Mouse (Mus musculus) limb, embryonic 14.5 days (tissue): Measurements from ENCODE around the gene Nrp2. TPM values are rescaled to one million over a fixed set of nuclear protein-coding genes. Genes with fewer than 3 reads are reported as not detected.

Experiments
- ATAC-seq: fragments of 200-750 bp; cut with Nextera tagmentation; 2 replicates; pipeline ENCODE4 v1.8.0; 2017; ENCODE audit warnings: low read depth, moderate number of reproducible peaks, moderate TSS enrichment; ENCODE audit not compliant: low FRiP score
- DNase-seq: peaks from one replicate; pipeline ENCODE4 v3.0.0-alpha.2; 2015; ENCODE audit warnings: low spot score
- H3K27ac ChIP-seq: fragments of 300-500 bp; sonication (generic); replicated peaks from 2 replicates; pipeline ENCODE4 v1.5.1; 2014; ENCODE audit warnings: low read depth, mild to moderate bottlenecking, low read length, moderate library complexity, mixed read lengths
- H3K27me3 ChIP-seq: fragments of 300-500 bp; sonication (generic); 2 replicates; pipeline ENCODE4 v1.6.1; 2014; ENCODE audit warnings: low read length, mixed read lengths; ENCODE audit not compliant: control insufficient read depth, insufficient read depth
- H3K36me3 ChIP-seq: fragments of 300-500 bp; sonication (generic); 2 replicates; pipeline ENCODE4 v1.6.1; 2014; ENCODE audit warnings: mild to moderate bottlenecking, low read length, moderate library complexity, mixed read lengths; ENCODE audit not compliant: control insufficient read depth, insufficient read depth
- H3K4me1 ChIP-seq: fragments of 300-500 bp; sonication (generic); 2 replicates; pipeline ENCODE4 v1.6.1; 2014; ENCODE audit warnings: antibody characterized with exemption, low read length, mixed read lengths; ENCODE audit not compliant: control insufficient read depth, insufficient read depth
- H3K4me2 ChIP-seq: fragments of 300-500 bp; sonication (generic); replicated peaks from 2 replicates; pipeline ENCODE4 v1.6.1; 2014; ENCODE audit warnings: low read depth, mild to moderate bottlenecking, low read length, moderate library complexity; ENCODE audit not compliant: severe bottlenecking
- H3K4me3 ChIP-seq: fragments of 300-500 bp; sonication (generic); replicated peaks from 2 replicates; pipeline ENCODE4 v1.5.1; 2014; ENCODE audit warnings: low read length
- H3K9ac ChIP-seq: fragments of 300-500 bp; sonication (generic); 2 replicates; pipeline ENCODE4 v1.6.1; 2014; ENCODE audit warnings: mild to moderate bottlenecking, low read depth, low read length, moderate library complexity; ENCODE audit not compliant: severe bottlenecking
- H3K9me3 ChIP-seq: fragments of 300-500 bp; sonication (generic); 2 replicates; pipeline ENCODE4 v1.6.1; 2016; ENCODE audit warnings: low read length; ENCODE audit not compliant: control insufficient read depth
- POLR2A ChIP-seq: fragments of 200-500 bp; IDR thresholded peaks from 2 replicates; pipeline ENCODE4 v1.8.0; 2012; ENCODE audit warnings: inconsistent platforms, mild to moderate bottlenecking, moderate library complexity, borderline replicate concordance; ENCODE audit not compliant: insufficient read depth, insufficient read length; ENCODE audit errors: extremely low read depth
- WGBS: fragments of 180-500 bp; shearing (Covaris S2); extraction: QIAGEN DNeasy Blood & Tissue Kit; methylation state at CpG from one replicate; pipeline ENCODE4 v1.1.7; 2014; 5-methylcytosine and 5-hydroxymethylcytosine counted together
- polyA plus RNA-seq, 2 experiments: library from polyadenylated mRNA; depleted of rRNA in 1 of 2; stranded (reverse) in 1 of 2; unstranded in 1 of 2; fragments of >200 nt; fragmentation: Nextera tagmentation in 1 of 2; extraction: Ambion mirVana in 1 of 2; gene quantifications; 2 replicates each; pipeline versions ENCODE4 v1.2.1 to v1.2.3; 2012 to 2014

Nrp2 gene
- polyA plus RNA-seq, 2 experiments: 30.4 to 60.3 TPM

DNA sequence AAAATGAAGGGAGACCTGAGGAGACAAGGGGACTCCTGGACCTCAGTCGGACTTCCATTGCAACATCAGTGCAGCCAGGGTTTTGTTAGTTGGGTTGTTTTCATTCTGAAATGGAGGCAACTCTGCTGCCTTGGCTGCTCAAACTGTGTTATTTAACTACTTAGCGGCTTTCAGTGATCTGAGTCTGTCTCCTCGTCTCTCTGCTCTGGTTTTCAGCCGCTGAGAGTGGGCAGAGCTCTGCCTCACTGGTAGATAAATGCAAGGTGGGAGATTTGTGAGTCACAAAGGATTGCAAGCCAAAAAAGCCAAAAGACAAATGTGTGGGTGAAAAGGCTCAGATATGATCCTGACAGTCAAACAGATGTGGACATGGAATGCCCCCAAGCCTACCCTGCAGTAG, 105.3 kb downstream of the Nrp2 start:
- H3K27ac ChIP-seq: no peak overlapping the region
- no peak for ATAC-seq
- no peak for TF ChIP-seq POLR2A
- peaks cover 14% of the 10 kb centered on the region for H3K4me1 ChIP-seq
- WGBS: 76% methylated on average over 4 of the region's 4 CpGs
- no peaks in the 10 kb centered on the region for H3K9me3 ChIP-seq
- H3K36me3 ChIP-seq: no peaks in the 10 kb centered on the region
- no peak overlapping the region for H3K4me2 ChIP-seq
- DNase-seq: no peak
- H3K4me3 ChIP-seq: no peak overlapping the region
- H3K9ac ChIP-seq: no peak overlapping the region
- no peaks in the 10 kb centered on the region for H3K27me3 ChIP-seq

DNA sequence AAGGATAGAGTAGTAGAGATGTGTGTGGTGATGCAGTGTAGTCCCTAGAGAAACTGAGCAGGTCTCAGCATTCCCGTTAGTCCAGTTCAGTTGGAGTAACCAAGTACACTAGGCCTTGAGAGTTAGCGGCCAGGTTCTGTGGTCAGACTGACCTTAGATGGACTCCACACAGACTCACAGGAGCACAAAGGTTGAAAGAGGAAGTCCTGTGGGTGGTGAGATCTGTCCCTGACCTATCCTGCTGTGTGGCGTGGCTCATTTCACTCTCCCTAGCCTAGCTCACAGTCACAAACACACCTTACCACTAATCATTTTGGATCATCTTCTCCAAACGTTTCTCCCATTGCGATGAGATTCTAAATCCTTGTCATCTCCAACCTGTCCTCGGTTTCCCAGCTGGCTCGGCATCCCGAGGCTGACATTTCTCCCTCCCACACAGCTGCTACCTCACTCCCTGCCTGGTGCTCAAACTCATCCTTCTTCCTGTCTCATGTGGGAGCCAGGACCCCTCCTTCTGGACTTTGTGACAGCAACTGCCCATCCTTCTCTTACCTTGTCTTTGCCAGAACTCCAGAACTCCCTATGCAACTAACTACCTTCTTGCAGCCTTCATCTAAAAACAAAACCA, 106.6 kb downstream of the Nrp2 start:
- Histone ChIP-seq H3K9ac (no peak overlapping the region), H3K4me1 (peaks cover 14% of the 10 kb centered on the region), H3K27me3 (no peaks in the 10 kb centered on the region), H3K36me3 (no peaks in the 10 kb centered on the region), H3K27ac (no peak overlapping the region), H3K4me3 (no peak overlapping the region), H3K4me2 (no peak overlapping the region), H3K9me3 (no peaks in the 10 kb centered on the region)
- no peak for TF ChIP-seq POLR2A
- ATAC-seq (no peak), DNase-seq (no peak)
- 80% methylated on average over 8 of the region's 8 CpGs for WGBS

DNA sequence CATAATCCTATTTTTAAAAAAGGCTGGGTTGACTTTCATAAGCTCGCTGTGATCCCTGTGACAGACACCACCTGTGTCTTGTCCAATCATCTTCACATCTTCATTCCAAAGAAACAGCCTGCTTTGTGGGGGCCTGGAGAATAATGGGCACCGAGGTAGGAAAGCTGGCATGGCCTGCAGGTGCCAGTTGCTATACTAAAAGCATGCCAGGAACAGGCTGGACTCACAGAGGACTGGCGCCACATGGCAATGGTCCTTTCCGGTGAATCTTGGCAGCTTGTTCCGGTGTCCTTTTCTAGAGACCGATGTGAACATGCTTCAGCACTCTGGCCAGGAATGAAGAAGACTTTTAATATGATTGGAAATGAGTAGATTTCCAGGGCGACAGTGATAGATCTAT, 108.1 kb downstream of the Nrp2 start:
- no peak overlapping the region for H3K4me3 ChIP-seq
- WGBS: 87% methylated on average over 7 of the region's 7 CpGs
- ATAC-seq: no peak

DNA sequence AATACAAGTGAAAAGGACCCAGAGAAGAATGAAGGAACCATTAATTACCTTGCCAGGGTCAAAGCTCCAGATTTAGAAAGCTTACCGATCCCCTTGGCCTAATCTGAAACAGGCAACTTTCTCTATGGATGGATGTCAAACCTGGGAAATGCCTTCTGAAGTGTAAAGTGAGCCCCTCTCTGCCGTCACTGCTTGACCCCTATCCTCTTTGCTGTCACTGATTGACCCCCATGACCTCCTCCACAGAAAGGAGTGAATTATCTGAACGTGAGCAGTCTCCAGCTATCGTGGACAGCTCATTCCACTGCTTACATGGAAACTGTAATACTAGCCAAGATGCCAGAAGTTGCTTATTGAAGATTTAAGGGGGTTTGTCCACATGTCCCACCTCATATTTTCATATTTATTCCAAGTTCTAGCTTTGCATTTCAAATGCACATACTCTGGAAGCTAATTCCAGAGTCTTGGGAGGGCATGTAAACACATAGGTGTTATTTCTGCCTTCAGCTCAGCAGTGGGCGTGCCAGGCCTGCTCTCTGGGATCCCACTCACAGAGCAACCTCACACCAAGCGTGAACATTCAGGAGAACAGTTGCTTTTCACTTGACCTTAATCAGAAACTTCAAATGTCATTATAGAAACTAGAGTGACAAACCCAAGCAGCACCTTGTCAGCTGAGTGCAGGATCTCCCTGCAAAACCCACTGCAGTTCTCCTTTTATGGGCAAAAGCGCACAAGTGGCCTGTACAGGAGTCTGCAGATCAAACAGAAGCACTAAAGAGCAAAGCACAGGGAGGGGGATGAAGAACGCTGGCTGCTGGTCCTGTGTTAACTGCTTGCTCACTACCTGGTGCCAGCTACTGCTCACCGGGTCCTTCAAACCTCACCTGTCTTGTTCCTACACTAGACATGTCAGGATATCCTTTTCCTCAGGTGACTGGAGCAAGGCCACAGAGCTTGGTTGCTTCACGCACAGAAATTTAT, 109.9 kb downstream of the Nrp2 start:
- Histone ChIP-seq H3K27me3 (no peaks in the 10 kb centered on the region), H3K4me2 (no peak overlapping the region), H3K9ac (no peak overlapping the region), H3K36me3 (peaks cover 16% of the 10 kb centered on the region; the same call in 1 of the 2 replicates), H3K4me1 (no peaks in the 10 kb centered on the region), H3K27ac (0 out of 2 replicates have a peak overlapping the region, but pooled peaks have one; percentile 13), H3K4me3 (no peak overlapping the region), H3K9me3 (no peaks in the 10 kb centered on the region)
- DNase-seq: no peak
- TF ChIP-seq POLR2A: no peak
- 40% methylated on average over 10 of the region's 10 CpGs for WGBS
- no peak for ATAC-seq

More for the DNA sequence above, 108.1 kb downstream of the Nrp2 start:
- peaks cover 7% of the 10 kb centered on the region for H3K4me1 ChIP-seq
- TF ChIP-seq POLR2A: no peak
- H3K27ac ChIP-seq: no peak overlapping the region
- no peaks in the 10 kb centered on the region for H3K27me3 ChIP-seq
- no peak overlapping the region for H3K9ac ChIP-seq
- H3K36me3 ChIP-seq: 0 out of 2 replicates have a peak, but pooled peaks cover 7% of the 10 kb centered on the region
- H3K4me2 ChIP-seq: no peak overlapping the region
- H3K9me3 ChIP-seq: no peaks in the 10 kb centered on the region
- no peak for DNase-seq

DNA sequence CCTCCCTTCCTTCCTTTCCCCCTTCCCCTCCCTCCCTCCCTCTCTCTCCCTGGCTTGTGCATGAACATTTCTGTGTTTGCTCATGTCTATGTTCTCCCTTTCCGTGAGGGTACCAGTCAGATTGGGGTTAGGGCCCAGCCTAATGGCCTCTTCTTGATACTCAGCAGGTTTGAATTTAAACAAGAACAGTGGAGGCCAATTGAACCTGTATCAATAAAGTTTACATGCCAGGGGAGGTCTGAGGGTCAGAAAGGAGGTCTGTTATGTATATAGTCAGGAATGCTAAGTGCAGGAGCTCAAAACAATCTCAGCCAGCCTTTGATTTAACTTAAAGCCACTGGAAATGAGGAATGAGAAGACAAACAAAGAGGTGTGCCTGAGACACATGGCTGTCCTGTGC, 110.9 kb downstream of the Nrp2 start:
- H3K9me3 ChIP-seq: no peaks in the 10 kb centered on the region
- no peak for ATAC-seq
- H3K27ac ChIP-seq: no peak overlapping the region
- no peak overlapping the region for H3K9ac ChIP-seq
- peaks cover 16% of the 10 kb centered on the region; the same call in 1 of the 2 replicates for H3K36me3 ChIP-seq
- 47% methylated on average over 1 of the region's 1 CpGs for WGBS
- H3K4me3 ChIP-seq: no peak overlapping the region
- DNase-seq: no peak
- H3K4me1 ChIP-seq: no peaks in the 10 kb centered on the region
- H3K4me2 ChIP-seq: no peak overlapping the region
- no peaks in the 10 kb centered on the region for H3K27me3 ChIP-seq
- TF ChIP-seq POLR2A: no peak
